Mouse (Mus musculus) fat pad, adult 2 months (tissue): ENCODE results near the gene Mef2b.
A peak's percentile ranks its signal among the peaks of the same experiment; 100 is the strongest.

ENCODE experiments used
- DNase-seq: peaks from one replicate; pipeline ENCODE4 v3.0.0-alpha.2; 2011; ENCODE audit warnings: low read depth, low spot score; ENCODE audit errors: extremely low read depth

Mef2b gene

DNA sequence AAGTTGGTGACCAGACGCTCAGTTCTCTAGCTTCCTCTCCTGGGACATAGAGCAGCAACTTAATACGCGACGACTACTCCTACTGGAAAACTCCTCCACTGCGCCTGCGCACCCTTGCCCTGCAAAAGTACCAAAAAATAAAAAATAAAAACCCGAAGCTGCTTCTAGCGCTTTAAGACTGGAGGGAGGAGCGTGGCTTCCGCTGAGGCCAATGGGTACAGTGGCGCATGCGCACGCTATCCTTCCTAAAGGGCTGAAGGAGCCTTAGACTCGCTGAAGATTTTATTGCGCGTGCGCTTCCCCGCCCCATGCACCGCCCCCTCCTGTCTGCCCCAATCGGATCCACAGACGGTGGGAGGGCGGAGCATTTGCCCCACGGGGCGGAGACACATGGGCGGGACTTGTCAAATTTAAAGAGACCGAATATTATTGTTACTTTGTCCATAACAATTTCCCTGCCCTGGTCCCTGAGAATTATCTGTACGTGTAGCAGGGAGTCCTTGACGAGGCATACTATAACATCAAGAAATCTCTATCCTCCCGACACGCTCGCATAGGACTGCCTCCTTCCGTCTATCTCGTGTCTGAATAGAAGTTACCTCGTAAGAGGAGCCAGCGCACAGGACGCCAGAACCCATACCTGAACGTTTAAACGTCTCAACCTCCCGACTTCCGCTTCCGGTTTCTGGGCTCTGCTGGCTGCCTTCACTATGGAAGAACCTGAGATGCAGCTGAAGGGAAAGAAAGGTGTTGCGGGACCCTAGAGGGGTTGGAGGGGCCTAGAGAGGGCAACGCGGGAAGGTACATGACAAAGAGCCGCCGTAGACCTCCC is at the start of gene Mef2b, which contains the start of the genes Rfxank and Borcs8:
Gene Mef2b (plus strand): TSS at position 686 of the 832 bp plus-strand sequence.
Gene Rfxank (minus strand): TSS at position 129 of the 832 bp plus-strand sequence.
Gene Borcs8 (plus strand): TSS at position 474 of the 832 bp plus-strand sequence.
- peak; percentile 83 for DNase-seq

DNA sequence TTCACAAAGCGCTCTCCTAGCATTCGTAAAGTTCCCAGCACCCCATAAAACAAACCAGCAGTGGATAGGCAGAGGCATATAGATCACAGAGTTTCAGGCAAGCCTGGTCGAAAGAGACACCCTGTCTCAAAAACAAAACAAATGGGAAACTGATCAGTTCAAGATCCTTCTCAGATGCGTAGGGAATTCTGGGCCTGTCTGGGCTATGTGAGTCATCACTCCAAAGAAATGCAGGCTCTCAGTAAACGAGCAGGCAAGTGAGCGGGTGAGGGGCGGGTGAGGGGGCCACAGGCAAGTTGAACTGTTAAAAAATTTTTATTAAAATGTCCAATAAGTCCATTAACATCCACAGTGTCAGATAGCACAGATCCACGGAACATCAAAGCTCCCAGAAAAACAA is 46.7 kb upstream of the Mef2b start:
- DNase-seq, result no peak

DNA sequence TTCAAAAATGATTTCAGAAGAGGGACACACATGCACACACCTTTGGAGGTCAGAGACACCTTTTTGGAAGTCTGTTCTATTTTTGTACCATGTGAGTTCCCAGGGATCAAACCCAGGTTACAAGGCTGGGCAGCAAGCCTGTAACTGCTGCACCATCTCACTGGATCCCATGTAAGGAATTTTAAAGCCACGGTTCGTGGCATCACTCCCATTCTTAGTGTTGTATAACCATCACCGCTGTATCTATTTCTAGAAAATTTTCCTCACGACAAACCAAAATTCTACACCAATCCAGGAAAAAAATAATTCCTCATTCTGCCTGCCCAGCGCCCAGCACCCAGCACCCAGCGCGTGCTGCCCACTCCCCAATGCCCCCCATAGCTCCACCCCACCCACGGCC is 40.2 kb upstream of the Mef2b start:
- DNase-seq, result no peak

DNA sequence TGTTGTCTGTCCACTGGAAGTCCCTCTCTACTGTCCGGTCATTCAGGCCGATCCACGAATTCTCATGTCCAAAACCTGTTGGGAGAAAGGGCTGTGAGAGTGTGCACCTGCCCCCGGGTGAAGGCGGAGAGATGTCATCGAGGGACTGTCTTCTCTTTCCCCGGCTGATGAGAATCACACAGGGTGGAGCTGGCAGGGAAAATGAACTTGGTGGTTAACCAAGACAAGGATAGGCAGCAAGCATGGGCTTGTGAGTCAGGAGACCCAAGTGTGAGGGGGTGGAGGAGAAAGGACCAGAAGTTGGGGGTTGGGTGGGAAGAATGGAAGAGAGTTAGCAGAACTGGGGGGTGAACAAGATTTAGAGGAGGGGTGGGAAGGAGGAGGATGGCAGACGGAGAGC is 39.3 kb upstream of the Mef2b start:
- DNase-seq, result no peak

DNA sequence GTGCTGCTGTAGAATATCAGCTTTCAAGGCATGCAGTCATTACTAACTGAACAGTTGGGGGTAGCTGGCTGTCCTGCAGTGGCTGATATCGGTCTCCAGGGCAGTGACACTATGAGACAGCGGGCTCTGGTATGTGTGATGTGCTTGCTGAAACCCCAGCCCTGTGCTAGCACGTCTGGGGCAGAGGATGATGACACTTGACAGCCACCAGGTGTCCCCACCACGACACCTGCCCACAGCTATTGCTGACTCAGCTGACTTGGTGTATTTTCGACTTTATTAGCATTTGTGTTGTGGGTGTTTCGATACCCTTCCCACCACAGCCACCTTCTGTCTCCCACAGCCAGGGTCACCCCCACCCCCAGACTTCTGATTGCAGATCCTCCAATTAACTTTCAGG is 35.0 kb upstream of the Mef2b start:
- DNase-seq, result no peak

DNA sequence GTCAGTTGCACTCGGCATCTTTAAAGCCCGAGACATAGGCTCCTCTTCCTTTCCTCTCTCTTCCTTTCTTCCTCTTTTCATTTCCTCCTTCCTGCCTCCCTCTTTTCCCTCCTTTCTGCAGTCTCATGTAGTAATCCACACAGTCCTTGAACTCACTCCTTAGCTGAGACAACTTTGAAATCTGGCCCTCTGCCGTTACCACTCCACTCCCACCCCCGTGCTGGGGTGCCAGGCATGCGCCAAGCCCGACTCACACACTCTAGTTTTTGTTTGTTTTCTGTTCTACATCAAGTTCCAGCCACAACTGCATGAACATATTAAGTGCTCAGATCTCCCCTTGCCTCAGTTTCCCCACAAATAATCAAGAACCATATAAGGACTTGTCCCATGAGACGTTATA is 34.6 kb upstream of the Mef2b start:
- no peak for DNase-seq

DNA sequence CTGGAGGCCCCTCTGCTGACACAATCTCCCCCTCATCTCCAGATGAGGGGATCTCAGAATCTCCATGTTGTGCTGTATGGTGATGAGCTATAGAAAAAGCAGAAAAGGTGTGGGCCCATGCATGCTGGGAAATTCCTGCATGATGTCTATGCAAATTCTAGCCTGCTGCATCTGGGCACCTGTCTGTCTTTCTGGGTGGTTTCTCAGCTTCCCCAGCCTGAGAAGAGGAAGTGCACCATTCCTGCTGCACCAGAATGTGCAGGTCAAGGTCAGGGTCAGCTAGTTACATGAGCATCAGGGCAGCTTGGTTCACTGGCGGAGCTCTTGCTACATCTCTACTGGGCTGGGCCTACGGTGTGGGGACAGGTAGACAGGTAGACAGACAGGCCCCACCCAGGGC is 29.1 kb upstream of the Mef2b start:
- no peak for DNase-seq

DNA sequence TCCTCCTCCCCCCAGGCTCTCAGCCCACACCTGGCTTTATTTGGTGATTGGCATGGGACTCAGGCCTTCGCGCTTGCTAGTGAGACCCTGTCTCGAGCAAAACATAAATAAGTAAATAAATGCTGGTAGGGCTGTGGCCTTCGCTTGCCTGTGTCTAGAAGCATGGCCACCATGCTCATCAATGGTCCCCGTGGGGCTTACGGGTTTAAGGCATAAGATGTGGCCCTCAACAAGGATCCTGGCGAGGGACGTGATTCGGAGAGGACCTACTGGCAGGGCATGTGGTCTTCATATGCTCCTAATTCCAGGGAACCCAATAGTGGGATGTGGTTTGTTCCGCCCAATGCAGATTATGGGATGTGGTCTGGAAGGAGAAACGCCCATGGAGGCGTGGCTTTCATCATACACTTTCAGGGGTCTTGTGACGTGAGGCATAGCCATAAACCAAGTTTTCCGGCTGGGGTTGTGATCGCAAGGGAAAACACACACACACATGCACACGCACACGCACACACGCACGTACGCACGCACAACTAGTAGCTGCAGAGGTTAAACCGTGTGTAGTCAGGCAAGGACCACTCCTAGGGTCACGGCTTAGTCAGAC is 28.2 kb upstream of the Mef2b start:
- no peak for DNase-seq

DNA sequence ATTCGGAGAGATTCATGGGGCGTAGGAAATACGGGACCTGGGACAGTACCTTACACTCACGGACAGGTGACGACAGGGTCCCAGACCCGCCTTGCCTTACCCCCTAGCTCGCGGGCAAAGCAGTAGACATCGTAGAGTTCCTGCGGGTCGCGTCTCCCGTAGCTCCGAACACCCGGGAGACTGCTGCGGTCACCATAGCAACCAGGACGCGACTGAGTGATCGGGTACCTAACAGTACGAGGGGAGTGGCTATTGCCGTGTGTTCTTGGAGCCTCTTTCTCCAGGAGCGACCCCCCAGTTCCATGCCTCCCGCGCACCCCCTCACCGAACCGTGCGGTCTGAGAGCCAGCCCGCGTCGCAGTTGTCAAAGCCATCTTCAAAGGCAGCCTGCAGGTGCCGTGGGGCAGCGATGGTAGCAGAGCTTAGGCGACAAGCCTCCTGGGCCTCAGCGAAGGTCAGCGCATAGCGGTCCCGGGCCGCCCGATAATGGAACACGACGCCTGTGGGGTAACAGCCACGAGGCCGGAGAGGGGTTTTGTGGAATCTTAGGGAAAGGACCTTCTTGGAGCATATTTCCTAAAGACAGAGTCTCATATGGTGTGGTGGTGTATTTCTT is 27.0 kb upstream of the Mef2b start:
- DNase-seq, result no peak

DNA sequence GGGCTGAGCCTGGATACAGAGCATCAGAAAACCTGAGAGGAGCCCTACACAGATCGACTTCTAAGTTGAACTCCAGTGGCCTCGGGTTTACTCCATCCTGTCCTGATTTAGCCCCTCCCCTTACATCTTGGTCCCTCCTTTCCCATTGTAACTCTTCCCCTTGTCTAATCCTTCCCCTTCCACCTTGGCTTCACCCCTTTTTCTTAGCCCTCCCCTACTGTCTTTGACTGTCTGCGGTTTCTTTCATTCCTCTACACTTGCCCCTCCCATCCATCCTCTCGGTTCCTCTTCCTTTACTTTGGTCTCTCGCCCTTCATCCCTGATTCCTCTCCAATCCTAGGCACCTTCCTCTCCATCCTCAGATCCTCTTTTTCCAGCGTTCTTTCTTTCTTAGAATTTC is 25.0 kb upstream of the Mef2b start:
- no peak for DNase-seq

DNA sequence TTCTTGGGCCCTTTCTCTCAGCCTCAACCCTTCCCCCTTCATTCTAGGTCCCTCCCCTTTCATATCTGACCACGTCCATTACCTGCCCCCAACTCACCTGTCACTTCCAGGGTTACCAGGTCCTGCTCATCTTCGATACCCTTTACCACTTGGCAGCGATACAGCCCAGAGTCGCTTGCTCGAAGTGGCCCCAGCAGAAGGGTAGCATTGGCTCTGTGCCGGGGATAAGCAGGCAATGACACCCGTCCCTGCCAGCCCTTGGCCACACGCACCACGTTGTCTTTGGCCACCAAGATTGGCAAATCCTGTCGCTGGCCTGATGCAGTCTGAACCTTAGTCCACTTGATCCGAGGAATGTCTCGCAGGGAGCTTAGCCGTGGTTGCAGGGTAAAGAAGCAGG is 24.6 kb upstream of the Mef2b start:
- no peak for DNase-seq

DNA sequence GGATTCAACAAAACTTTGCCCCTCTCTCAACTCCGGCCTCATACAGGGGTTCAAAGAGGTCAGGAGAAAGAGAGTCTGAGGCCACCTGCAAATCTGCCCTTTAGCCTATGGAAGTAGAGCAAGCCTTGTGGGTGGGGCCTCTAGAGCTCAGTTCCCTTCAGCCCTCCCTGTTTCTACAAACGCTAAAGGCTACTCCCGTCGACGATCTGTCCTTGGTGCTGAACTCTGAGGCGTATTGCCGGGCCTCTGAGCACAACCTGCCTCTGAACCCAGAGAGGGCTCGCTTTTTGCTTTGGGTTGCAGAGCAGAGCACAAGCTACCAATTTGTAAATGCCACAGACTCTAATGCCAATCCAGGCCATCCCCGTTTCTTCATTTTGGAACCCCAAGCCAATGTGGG is 21.9 kb upstream of the Mef2b start:
- no peak for DNase-seq

DNA sequence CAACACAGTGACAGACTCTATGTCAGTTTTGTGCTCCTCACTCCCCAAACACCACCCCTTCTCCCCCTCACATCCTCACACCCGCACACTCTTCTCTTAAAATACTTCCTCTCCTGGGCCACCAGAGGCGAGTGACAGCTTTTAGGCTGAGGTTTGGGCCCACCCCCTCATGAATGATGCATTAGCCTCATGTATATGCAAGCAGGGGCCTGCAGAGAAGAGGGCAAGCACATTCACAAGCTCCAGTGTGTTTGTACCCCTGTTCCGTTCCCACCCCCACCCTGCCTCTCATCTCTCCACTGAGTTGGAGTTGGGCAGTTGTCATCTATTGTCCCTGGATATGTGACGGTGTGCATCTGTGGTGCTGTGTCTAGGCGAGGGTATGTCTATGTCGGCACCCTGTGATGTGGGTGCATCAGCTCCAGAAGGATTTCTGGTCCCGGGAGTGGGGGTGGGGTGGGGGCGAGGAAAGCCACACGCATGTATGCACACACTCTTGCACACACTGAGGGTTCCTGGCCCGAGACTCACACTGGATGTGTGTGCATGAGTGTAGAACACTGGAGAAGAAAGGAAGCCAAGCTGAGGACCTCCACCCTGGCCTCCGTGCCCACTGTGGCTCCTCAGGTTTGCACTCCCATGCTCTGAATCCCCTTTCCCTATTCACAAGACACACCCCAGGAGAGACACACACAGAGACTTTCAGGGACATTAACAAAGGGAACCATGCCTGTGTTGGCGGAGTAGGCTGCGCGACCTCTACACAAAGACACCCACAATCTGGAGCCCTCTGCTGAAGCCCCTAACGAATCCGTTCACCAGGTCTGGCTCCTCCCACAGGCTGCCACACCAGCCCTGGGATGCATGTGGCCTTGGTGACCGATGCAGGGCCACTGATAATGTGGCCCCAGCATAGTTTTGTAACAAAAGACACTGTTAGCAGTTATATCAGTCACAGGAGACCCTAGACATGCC is 20.5 kb upstream of the Mef2b start:
- DNase-seq, result no peak

DNA sequence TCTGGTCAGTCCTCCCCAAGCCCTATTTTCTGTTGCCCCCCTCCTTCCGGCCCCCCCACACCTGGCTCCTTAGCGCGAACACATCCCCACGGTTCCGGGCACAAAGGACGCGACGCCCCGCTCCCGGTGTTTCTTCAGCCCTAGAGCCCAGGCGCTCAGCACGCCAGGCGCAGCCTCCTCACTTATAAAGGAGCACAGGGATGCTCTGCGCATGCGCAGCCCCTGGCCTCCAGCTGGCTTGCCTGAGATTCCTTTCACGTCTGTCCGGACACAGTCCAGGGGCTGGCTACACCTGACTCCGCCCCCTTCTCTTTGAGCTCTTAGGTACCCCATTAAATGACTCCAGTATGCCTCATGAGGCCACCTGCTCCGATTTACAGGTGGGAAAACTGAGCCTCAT is 18.8 kb upstream of the Mef2b start, which contains the start of gene Ncan:
Gene Ncan (minus strand): TSS at position 207 of the 400 bp plus-strand sequence.
- no peak for DNase-seq

DNA sequence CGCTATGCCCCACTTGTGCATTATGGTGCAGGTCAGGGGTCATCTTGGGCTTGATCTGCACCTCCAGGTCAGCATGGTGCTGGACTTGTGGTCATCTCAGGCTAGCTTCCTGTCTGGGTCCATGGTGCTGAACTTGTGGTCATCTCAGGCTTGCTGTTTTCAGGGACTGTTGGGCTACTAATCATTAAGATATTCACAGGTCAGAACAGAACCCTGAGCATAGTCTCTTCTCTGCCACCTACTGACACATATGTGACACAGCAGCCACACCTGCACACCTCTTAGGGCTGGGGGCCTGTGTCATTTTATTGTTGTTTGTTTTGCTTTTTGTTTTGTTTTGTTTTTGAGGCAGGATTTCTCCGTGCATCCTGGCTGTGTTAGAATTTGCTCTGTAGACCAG is 16.6 kb upstream of the Mef2b start:
- no peak for DNase-seq

DNA sequence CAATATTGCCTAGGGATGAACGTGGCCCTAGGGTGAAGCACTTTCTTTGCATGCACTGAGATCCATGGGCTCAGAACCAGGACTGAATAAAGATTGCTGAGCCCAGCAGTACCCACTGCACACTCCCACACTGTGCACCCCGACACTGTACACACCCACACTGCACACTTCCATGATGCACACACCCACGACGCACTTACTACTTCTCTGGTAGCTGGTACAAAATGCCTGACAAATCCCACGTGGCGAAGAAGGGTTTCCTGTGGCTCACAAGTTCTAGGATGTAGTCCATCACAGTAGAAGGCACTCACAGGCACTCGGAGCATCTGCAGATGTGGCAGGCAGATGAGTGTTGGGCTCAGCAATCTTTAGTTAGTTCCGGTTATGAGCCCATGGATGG is 14.5 kb upstream of the Mef2b start:
- no peak for DNase-seq

DNA sequence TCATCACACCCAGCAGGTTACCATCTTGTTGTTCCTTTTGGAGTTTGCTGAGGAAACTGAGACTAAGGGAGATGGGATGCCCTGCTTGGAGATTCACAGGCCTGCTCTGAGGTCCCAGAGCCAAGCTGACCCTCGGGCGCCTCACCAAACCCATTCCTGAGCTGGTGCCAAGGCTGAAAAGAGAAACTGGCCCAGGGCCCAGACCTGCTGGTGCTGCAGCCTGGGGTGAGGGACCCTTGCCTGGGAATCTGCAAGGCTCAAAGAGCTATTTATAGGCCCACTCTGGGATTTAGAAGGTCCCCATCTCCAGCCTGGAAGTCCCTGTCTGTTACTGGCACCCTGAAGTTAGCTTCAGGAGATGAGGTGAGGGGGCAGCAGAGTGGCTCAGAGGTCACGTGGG is 11.1 kb upstream of the Mef2b start:
- no peak for DNase-seq

DNA sequence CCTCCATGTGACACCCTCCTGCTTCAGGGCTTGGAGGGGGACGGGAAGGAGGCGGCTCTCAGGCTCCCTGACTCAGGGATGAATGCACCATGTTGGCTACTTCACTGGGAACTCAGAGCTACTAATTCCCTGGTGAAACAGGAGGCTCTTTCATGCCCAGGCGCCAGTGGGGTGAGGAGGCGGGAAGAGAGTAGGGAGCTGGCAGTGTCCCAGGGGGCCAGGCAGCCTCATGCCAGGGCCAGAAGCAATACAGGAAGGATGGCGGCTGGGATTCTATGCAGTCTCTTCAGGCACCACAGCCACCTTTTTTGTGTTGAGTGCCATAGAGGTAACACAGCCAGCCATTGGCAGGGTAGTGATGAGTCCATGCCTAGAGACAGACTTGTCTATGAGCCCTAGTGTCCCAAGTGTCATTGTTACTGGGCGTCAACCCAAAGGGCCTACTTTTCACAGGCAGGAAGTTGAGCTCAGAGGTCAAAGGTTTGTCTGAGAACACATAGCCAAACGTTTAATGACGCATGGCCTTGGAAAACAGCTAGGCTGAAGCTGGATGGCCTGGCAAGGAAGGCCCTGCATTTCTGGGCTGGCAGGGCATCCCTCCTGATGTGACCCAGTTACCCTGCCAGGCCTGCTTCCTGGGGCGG is 10.1 kb upstream of the Mef2b start:
- peak; percentile 33 for DNase-seq

DNA sequence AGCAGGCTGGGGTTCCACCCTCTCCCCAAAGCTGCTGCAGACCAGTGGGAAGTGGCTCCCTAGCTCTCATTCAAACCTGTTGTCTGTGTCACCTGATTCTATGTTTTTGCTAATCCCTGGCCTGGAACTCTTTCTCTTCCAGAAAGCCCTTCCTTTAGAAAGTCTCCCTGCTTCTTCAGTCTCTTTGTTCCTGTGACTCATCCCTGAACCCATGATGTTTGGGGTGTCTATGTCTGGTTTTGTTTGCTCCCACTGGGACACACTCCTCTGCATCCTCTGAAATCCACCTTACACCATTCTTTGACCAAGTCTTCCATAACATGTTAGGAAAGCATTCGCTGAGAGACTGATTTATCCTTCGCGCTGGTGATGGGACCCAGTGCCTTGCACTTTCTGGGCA is 9.4 kb upstream of the Mef2b start:
- no peak for DNase-seq

DNA sequence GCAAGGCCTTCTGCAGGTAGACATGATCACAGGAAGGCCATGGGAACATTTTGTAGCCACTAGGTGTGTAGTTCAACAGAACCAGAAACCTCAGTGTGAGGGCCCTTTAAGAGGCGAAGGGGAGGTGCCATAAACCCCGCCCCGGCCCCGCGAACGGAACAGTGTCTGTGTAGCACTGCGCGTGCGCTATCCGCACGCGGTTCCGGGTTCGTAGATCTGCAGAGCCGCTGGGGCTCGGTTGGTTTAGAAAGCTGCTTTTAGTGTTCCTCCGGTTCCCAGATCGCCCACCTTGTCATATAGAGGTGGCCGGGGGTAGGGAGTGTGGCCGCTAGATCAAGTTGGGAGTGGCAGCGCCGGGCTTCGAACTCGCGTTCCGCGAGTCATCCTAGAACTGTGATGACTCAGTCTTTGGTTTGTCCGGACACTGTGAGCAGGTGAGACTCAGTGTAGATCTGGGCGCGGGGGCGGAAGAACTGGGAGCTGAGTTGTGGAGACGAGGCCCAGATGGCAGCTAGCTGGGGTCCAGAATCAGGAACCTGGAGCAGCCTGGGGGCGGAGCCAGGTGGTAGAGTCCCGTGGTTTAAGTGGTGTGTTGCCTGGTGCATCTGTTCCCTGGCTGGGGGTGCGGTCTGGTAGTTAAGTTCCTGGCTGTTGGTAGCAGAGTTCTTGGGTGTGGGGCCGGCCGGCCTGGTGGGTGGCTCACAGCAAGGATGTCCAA is 8.2 kb upstream of the Mef2b start, which contains the start of gene Nr2c2ap:
Gene Nr2c2ap (plus strand): TSS at position 168 of the 718 bp plus-strand sequence.
- no peak for DNase-seq
